Mouse (Mus musculus) small intestine, adult 2 months (tissue): ENCODE results near the gene Cggbp1.

ENCODE experiments used
- CTCF ChIP-seq: fragments of 200-500 bp; IDR thresholded peaks from 2 replicates; pipeline ENCODE4 v1.5.1; 2012; ENCODE audit warnings: low read depth, mild to moderate bottlenecking, control low read depth, inconsistent platforms, low read length, moderate library complexity, mixed read lengths; ENCODE audit not compliant: insufficient replicate concordance, insufficient read length; ENCODE audit errors: extremely low read depth
- POLR2A ChIP-seq: fragments of 200-500 bp; IDR thresholded peaks from 2 replicates; pipeline ENCODE4 v1.6.1; 2012; ENCODE audit warnings: low read depth, mild to moderate bottlenecking, control low read depth, inconsistent platforms, low read length, moderate library complexity

- TF ChIP-seq CTCF (no peak), POLR2A (no peak)
Measured at GRCm38 (mm10) chr16:64907112-64907511, 55.3 kb downstream of the Cggbp1 start.
